Mouse (Mus musculus): ENCODE data around the gene Pop5. TPM values are rescaled to one million over a fixed set of nuclear protein-coding genes. Genes with fewer than 3 reads are reported as not detected.
A peak's percentile ranks its signal among the peaks of the same experiment; 100 is the strongest.

Pop5 gene
- polyA plus RNA-seq, 2 experiments = 51.6 to 90.3 TPM

- WGBS = under 1% methylated on average over 84 of the region's 88 CpGs
- 0 out of 2 replicates have a peak, but pooled peaks have one; percentile 60 for TF ChIP-seq POLR2A (IDR thresholded peaks at IDR 0.05; ENCODE audit: borderline replicate concordance, extremely low read depth, insufficient read depth, insufficient read length)
These were observed 2.4 kb downstream of the Pop5 start for GRCm38 (mm10) chr5:115237803-115238728.

GRCm38 (mm10) chr5:115238729-115239195 lies 3.1 kb downstream of the Pop5 start:
- no peak for ATAC-seq (ENCODE audit: low FRiP score, low read depth)
- peak overlapping the region; percentile 89 for H3K4me2 ChIP-seq (replicated peaks; ENCODE audit: low read depth, low read length, severe bottlenecking)
- no peak for DNase-seq (ENCODE audit: low spot score)
- TF ChIP-seq POLR2A (IDR thresholded peaks at IDR 0.05; ENCODE audit: borderline replicate concordance, extremely low read depth, insufficient read depth, insufficient read length) = no peak
- H3K4me3 ChIP-seq (replicated peaks; ENCODE audit: low read length) = peak overlapping the region; percentile 89
- H3K4me1 ChIP-seq (ENCODE audit: control insufficient read depth, insufficient read depth, low read length) = peaks cover 9% of the 10 kb centered on the region
- no peak overlapping the region for H3K9ac ChIP-seq (ENCODE audit: low read depth, low read length, severe bottlenecking)
- H3K27ac ChIP-seq (replicated peaks; ENCODE audit: low read depth, low read length) = no peak overlapping the region
- H3K27me3 ChIP-seq (ENCODE audit: control insufficient read depth, insufficient read depth, low read length) = 0 out of 2 replicates have a peak, but pooled peaks cover 2% of the 10 kb centered on the region
- H3K36me3 ChIP-seq (ENCODE audit: control insufficient read depth, insufficient read depth, low read length) = peaks cover 43% of the 10 kb centered on the region
- 6% methylated on average over 11 of the region's 11 CpGs for WGBS
- H3K9me3 ChIP-seq (ENCODE audit: control insufficient read depth, low read length) = no peaks in the 10 kb centered on the region

More at GRCm38 (mm10) chr5:115237803-115238728, 2.4 kb downstream of the Pop5 start:
- DNase-seq (ENCODE audit: low spot score) (peak; percentile 88), ATAC-seq (ENCODE audit: low FRiP score, low read depth) (peak; percentile 80)
- Histone ChIP-seq H3K27me3 (ENCODE audit: control insufficient read depth, insufficient read depth, low read length) (0 out of 2 replicates have a peak, but pooled peaks cover 2% of the 10 kb centered on the region), H3K4me1 (ENCODE audit: control insufficient read depth, insufficient read depth, low read length) (peaks cover 9% of the 10 kb centered on the region), H3K4me2 (replicated peaks; ENCODE audit: low read depth, low read length, severe bottlenecking) (peak overlapping the region; percentile 89), H3K9ac (ENCODE audit: low read depth, low read length, severe bottlenecking) (peak overlapping the region; percentile 68), H3K9me3 (ENCODE audit: control insufficient read depth, low read length) (no peaks in the 10 kb centered on the region), H3K27ac (replicated peaks; ENCODE audit: low read depth, low read length) (no peak overlapping the region), H3K36me3 (ENCODE audit: control insufficient read depth, insufficient read depth, low read length) (peaks cover 36% of the 10 kb centered on the region), H3K4me3 (replicated peaks; ENCODE audit: low read length) (peak overlapping the region; percentile 89)

DNA sequence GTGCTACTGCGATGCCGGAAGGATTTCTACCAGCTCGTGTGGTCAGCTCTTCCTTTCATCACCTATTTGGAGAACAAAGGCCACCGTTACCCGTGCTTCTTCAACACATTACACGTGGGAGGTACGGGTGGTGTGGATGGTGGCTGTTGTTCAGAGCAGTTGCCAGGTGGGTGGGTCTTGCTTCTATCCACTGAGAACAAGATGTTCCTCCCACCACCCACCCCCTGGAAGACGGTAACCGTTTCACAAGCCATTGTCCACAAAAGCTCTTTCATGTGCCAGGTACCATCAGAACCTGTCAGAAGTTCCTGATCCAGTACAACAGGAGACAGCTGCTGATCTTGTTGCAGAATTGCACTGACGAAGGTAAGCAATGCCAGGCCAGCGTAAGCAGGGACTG lies 4.6 kb downstream of the Pop5 start:
- no peak for TF ChIP-seq POLR2A (IDR thresholded peaks at IDR 0.05; ENCODE audit: borderline replicate concordance, extremely low read depth, insufficient read depth, insufficient read length)
- Histone ChIP-seq H3K4me2 (replicated peaks; ENCODE audit: low read depth, low read length, severe bottlenecking) (no peak overlapping the region), H3K9me3 (ENCODE audit: control insufficient read depth, low read length) (no peaks in the 10 kb centered on the region), H3K27ac (replicated peaks; ENCODE audit: low read depth, low read length) (no peak overlapping the region), H3K27me3 (ENCODE audit: control insufficient read depth, insufficient read depth, low read length) (no peaks in the 10 kb centered on the region), H3K9ac (ENCODE audit: low read depth, low read length, severe bottlenecking) (no peak overlapping the region), H3K4me1 (ENCODE audit: control insufficient read depth, insufficient read depth, low read length) (peaks cover 9% of the 10 kb centered on the region), H3K4me3 (replicated peaks; ENCODE audit: low read length) (no peak overlapping the region), H3K36me3 (ENCODE audit: control insufficient read depth, insufficient read depth, low read length) (peaks cover 57% of the 10 kb centered on the region)
- ATAC-seq (ENCODE audit: low FRiP score, low read depth) (no peak), DNase-seq (ENCODE audit: low spot score) (no peak)
- WGBS = 87% methylated on average over 11 of the region's 11 CpGs

GRCm38 (mm10) chr5:115255472-115255871 lies 19.8 kb downstream of the Pop5 start:
- no peak for ATAC-seq (ENCODE audit: low FRiP score, low read depth)
- Histone ChIP-seq H3K27me3 (ENCODE audit: control insufficient read depth, insufficient read depth, low read length) (no peaks in the 10 kb centered on the region), H3K4me2 (replicated peaks; ENCODE audit: low read depth, low read length, severe bottlenecking) (no peak overlapping the region), H3K27ac (replicated peaks; ENCODE audit: low read depth, low read length) (no peak overlapping the region), H3K9ac (ENCODE audit: low read depth, low read length, severe bottlenecking) (no peak overlapping the region), H3K4me3 (replicated peaks; ENCODE audit: low read length) (no peak overlapping the region), H3K9me3 (ENCODE audit: control insufficient read depth, low read length) (no peaks in the 10 kb centered on the region), H3K36me3 (ENCODE audit: control insufficient read depth, insufficient read depth, low read length) (peaks cover 69% of the 10 kb centered on the region), H3K4me1 (ENCODE audit: control insufficient read depth, insufficient read depth, low read length) (no peaks in the 10 kb centered on the region)
- DNase-seq (ENCODE audit: low spot score) = no peak
- WGBS = 56% methylated on average over 1 of the region's 1 CpGs
- no peak for TF ChIP-seq POLR2A (IDR thresholded peaks at IDR 0.05; ENCODE audit: borderline replicate concordance, extremely low read depth, insufficient read depth, insufficient read length)

GRCm38 (mm10) chr5:115256909-115257546 lies 21.4 kb downstream of the Pop5 start:
- DNase-seq (ENCODE audit: low spot score) (no peak), ATAC-seq (ENCODE audit: low FRiP score, low read depth) (no peak)
- Histone ChIP-seq H3K27ac (replicated peaks; ENCODE audit: low read depth, low read length) (no peak overlapping the region), H3K4me2 (replicated peaks; ENCODE audit: low read depth, low read length, severe bottlenecking) (no peak overlapping the region), H3K4me3 (replicated peaks; ENCODE audit: low read length) (no peak overlapping the region), H3K9ac (ENCODE audit: low read depth, low read length, severe bottlenecking) (no peak overlapping the region), H3K4me1 (ENCODE audit: control insufficient read depth, insufficient read depth, low read length) (no peaks in the 10 kb centered on the region), H3K9me3 (ENCODE audit: control insufficient read depth, low read length) (no peaks in the 10 kb centered on the region), H3K36me3 (ENCODE audit: control insufficient read depth, insufficient read depth, low read length) (peaks cover 58% of the 10 kb centered on the region), H3K27me3 (ENCODE audit: control insufficient read depth, insufficient read depth, low read length) (no peaks in the 10 kb centered on the region)
- TF ChIP-seq POLR2A (IDR thresholded peaks at IDR 0.05; ENCODE audit: borderline replicate concordance, extremely low read depth, insufficient read depth, insufficient read length) = no peak
- 93% methylated on average over 10 of the region's 10 CpGs for WGBS

Measured in limb, embryonic 14.5 days (tissue).